Mouse (Mus musculus) midbrain, embryonic 14.5 days (tissue): ENCODE measurements around the gene Traf7. TPM values are rescaled to one million over a fixed set of nuclear protein-coding genes. Genes with fewer than 3 reads are reported as not detected.
A peak's percentile ranks its signal among the peaks of the same experiment; 100 is the strongest.

Source experiments
- ATAC-seq: fragments of 200-750 bp; cut with Nextera tagmentation; 2 replicates; pipeline ENCODE4 v1.8.0; 2017; ENCODE audit warnings: moderate number of reproducible peaks, moderate library complexity; ENCODE audit not compliant: low FRiP score, low TSS enrichment
- DNase-seq: peaks from one replicate; pipeline ENCODE4 v3.0.0-alpha.2; 2015
- H3K27ac ChIP-seq: fragments of 300-500 bp; sonication (generic); replicated peaks from 2 replicates; pipeline ENCODE4 v1.5.1; 2014; ENCODE audit warnings: mild to moderate bottlenecking, low read depth, low read length, moderate library complexity
- H3K27me3 ChIP-seq: fragments of 300-500 bp; sonication (generic); 2 replicates; pipeline ENCODE4 v1.6.1; 2014; ENCODE audit warnings: low read length, control low read depth, mixed read lengths; ENCODE audit not compliant: control insufficient read depth, insufficient read depth
- H3K36me3 ChIP-seq: fragments of 300-500 bp; sonication (generic); 2 replicates; pipeline ENCODE4 v1.6.1; 2014; ENCODE audit warnings: low read length, control low read depth; ENCODE audit not compliant: control insufficient read depth, insufficient read depth
- H3K4me1 ChIP-seq: fragments of 300-500 bp; sonication (generic); 2 replicates; pipeline ENCODE4 v1.6.1; 2014; ENCODE audit warnings: mild to moderate bottlenecking, antibody characterized with exemption, low read length, control low read depth; ENCODE audit not compliant: control insufficient read depth, insufficient read depth
- H3K4me2 ChIP-seq: fragments of 300-500 bp; sonication (generic); 2 replicates; pipeline ENCODE4 v1.6.1; 2014; ENCODE audit warnings: mild to moderate bottlenecking, low read length, moderate library complexity
- H3K4me3 ChIP-seq: fragments of 300-500 bp; sonication (generic); replicated peaks from 2 replicates; pipeline ENCODE4 v1.5.1; 2014; ENCODE audit warnings: low read depth, low read length
- H3K9ac ChIP-seq: fragments of 300-500 bp; sonication (generic); replicated peaks from 2 replicates; pipeline ENCODE4 v1.6.1; 2014; ENCODE audit warnings: mild to moderate bottlenecking, low read length, moderate library complexity
- H3K9me3 ChIP-seq: fragments of 300-500 bp; sonication (generic); 2 replicates; pipeline ENCODE4 v1.6.1; 2016; ENCODE audit warnings: low read length, control low read depth, mixed read lengths; ENCODE audit not compliant: control insufficient read depth
- WGBS: fragments of 180-500 bp; shearing (Covaris S2); extraction: QIAGEN DNeasy Blood & Tissue Kit; methylation state at CpG from one replicate; pipeline ENCODE4 v1.1.7; 2014; 5-methylcytosine and 5-hydroxymethylcytosine counted together
- polyA plus RNA-seq: library from polyadenylated mRNA; unstranded; fragments of >200 nt; fragmentation: Nextera tagmentation; extraction: Ambion mirVana; gene quantifications from 2 replicates; pipeline ENCODE4 v1.2.1, GENCODE M21; 2014

Traf7 gene
- polyA plus RNA-seq, 1 experiment from 2014 or later = 86.2 TPM

- Histone ChIP-seq H3K4me3 (peak within 1 kb of the TSS; percentile 85), H3K27me3 (peaks cover 4% of the 10 kb centered on the region; the same call in 1 of the 2 replicates)
Observed at GRCm38 (mm10) chr17:24549618-24550415, 22.1 kb upstream of the Traf7 start, which contains the start of gene Pkd1. TSS of gene Pkd1 (plus strand) at chr17:24549834.

GRCm38 (mm10) chr17:24548921-24549617, 21.3 kb upstream of the Traf7 start:
- Histone ChIP-seq H3K36me3 (0 out of 2 replicates have a peak, but pooled peaks cover 2% of the 10 kb centered on the region), H3K27ac (peak overlapping the region; percentile 93; the same call in 1 of the 2 replicates), H3K4me3 (peak overlapping the region; percentile 85), H3K9ac (no peak overlapping the region), H3K4me2 (peak overlapping the region; percentile 62), H3K27me3 (peaks cover 9% of the 10 kb centered on the region; the same call in 1 of the 2 replicates), H3K4me1 (peaks cover 22% of the 10 kb centered on the region), H3K9me3 (no peaks in the 10 kb centered on the region)
- peak; percentile 52 for DNase-seq
- 7% methylated on average over 23 of the region's 23 CpGs for WGBS
- no peak for ATAC-seq

More at GRCm38 (mm10) chr17:24549618-24550415, 22.1 kb upstream of the Traf7 start, which contains the start of gene Pkd1:
- under 1% methylated on average over 72 of the region's 72 CpGs for WGBS
- DNase-seq (peak; percentile 98), ATAC-seq (peak; percentile 96)
- Histone ChIP-seq H3K27ac (peak within 1 kb of the TSS; percentile 93), H3K9me3 (no peaks in the 10 kb centered on the region), H3K4me1 (peaks cover 22% of the 10 kb centered on the region), H3K9ac (peak within 1 kb of the TSS; percentile 92), H3K36me3 (0 out of 2 replicates have a peak, but pooled peaks cover 2% of the 10 kb centered on the region), H3K4me2 (peak within 1 kb of the TSS; percentile 62)

GRCm38 (mm10) chr17:24548435-24548834, 20.7 kb upstream of the Traf7 start:
- no peak overlapping the region for H3K27ac ChIP-seq
- ATAC-seq = no peak
- no peak overlapping the region for H3K4me3 ChIP-seq
- no peak for DNase-seq
- peaks cover 22% of the 10 kb centered on the region for H3K4me1 ChIP-seq
- 0 out of 2 replicates have a peak, but pooled peaks cover 2% of the 10 kb centered on the region for H3K36me3 ChIP-seq
- peak overlapping the region; percentile 62; the same call in 1 of the 2 replicates for H3K4me2 ChIP-seq
- H3K9ac ChIP-seq = no peak overlapping the region
- WGBS = 35% methylated on average over 9 of the region's 9 CpGs
- no peaks in the 10 kb centered on the region for H3K9me3 ChIP-seq
- H3K27me3 ChIP-seq = peaks cover 9% of the 10 kb centered on the region; the same call in 1 of the 2 replicates

GRCm38 (mm10) chr17:24546234-24546633, 18.5 kb upstream of the Traf7 start:
- no peak overlapping the region for H3K27ac ChIP-seq
- 87% methylated on average over 3 of the region's 3 CpGs for WGBS
- no peak for ATAC-seq
- peaks cover 9% of the 10 kb centered on the region; the same call in 1 of the 2 replicates for H3K27me3 ChIP-seq
- H3K4me1 ChIP-seq = peaks cover 3% of the 10 kb centered on the region
- no peak overlapping the region for H3K4me3 ChIP-seq
- H3K4me2 ChIP-seq = no peak overlapping the region
- H3K36me3 ChIP-seq = no peaks in the 10 kb centered on the region
- DNase-seq = no peak
- no peaks in the 10 kb centered on the region for H3K9me3 ChIP-seq
- H3K9ac ChIP-seq = no peak overlapping the region

- Histone ChIP-seq H3K9me3 (no peaks in the 10 kb centered on the region), H3K36me3 (no peaks in the 10 kb centered on the region), H3K27ac (no peak overlapping the region), H3K4me3 (no peak overlapping the region), H3K4me2 (no peak overlapping the region), H3K4me1 (no peaks in the 10 kb centered on the region), H3K9ac (no peak overlapping the region), H3K27me3 (peaks cover 9% of the 10 kb centered on the region; the same call in 1 of the 2 replicates)
- no peak for DNase-seq
- no peak for ATAC-seq
- 93% methylated on average over 2 of the region's 2 CpGs for WGBS
Observed at GRCm38 (mm10) chr17:24545247-24545646, 17.5 kb upstream of the Traf7 start.

GRCm38 (mm10) chr17:24544613-24545012, 16.9 kb upstream of the Traf7 start:
- Histone ChIP-seq H3K36me3 (no peaks in the 10 kb centered on the region), H3K4me3 (no peak overlapping the region), H3K4me2 (peak overlapping the region; percentile 17), H3K4me1 (no peaks in the 10 kb centered on the region), H3K27me3 (peaks cover 9% of the 10 kb centered on the region; the same call in 1 of the 2 replicates), H3K9ac (no peak overlapping the region; the same call in 1 of the 2 replicates), H3K9me3 (no peaks in the 10 kb centered on the region), H3K27ac (no peak overlapping the region)
- ATAC-seq (no peak), DNase-seq (peak; percentile 32)
- 14% methylated on average over 12 of the region's 12 CpGs for WGBS

GRCm38 (mm10) chr17:24540375-24540774, 12.6 kb upstream of the Traf7 start:
- Histone ChIP-seq H3K4me1 (0 out of 2 replicates have a peak, but pooled peaks cover 2% of the 10 kb centered on the region), H3K27ac (no peak overlapping the region), H3K4me2 (no peak overlapping the region), H3K27me3 (0 out of 2 replicates have a peak, but pooled peaks cover 5% of the 10 kb centered on the region), H3K9ac (no peak overlapping the region), H3K4me3 (no peak overlapping the region), H3K36me3 (no peaks in the 10 kb centered on the region), H3K9me3 (no peaks in the 10 kb centered on the region)
- 3% methylated on average over 3 of the region's 3 CpGs for WGBS
- DNase-seq (peak; percentile 75), ATAC-seq (no peak)

- no peaks in the 10 kb centered on the region for H3K9me3 ChIP-seq
- WGBS = 71% methylated on average over 8 of the region's 8 CpGs
- no peak overlapping the region for H3K9ac ChIP-seq
- H3K36me3 ChIP-seq = no peaks in the 10 kb centered on the region
- no peak overlapping the region for H3K27ac ChIP-seq
- H3K27me3 ChIP-seq = no peaks in the 10 kb centered on the region
- no peak for ATAC-seq
- 0 out of 2 replicates have a peak, but pooled peaks cover 2% of the 10 kb centered on the region for H3K4me1 ChIP-seq
- no peak overlapping the region for H3K4me3 ChIP-seq
- peak; percentile 77 for DNase-seq
- no peak overlapping the region for H3K4me2 ChIP-seq
Observed at GRCm38 (mm10) chr17:24538950-24539349, 11.2 kb upstream of the Traf7 start.
